Mouse (Mus musculus) monocyte, adult 5-6 weeks (primary cell): ENCODE measurements at regions not wholly inside any gene's neighbourhood (a gene's known extent, or its start where the extent isn't known, plus 50 kb on each side); places are given as distances from the start of the nearest gene placed in this dataset.

Experiments
- ATAC-seq: fragments of 153-309, 156-312 bp; replicated peaks from 2 replicates; pipeline ENCODE4 v1.8.0; 2017; ENCODE audit warnings: mild to moderate bottlenecking; ENCODE audit not compliant: low TSS enrichment, insufficient number of reproducible peaks, severe bottlenecking, poor library complexity, low FRiP score

DNA sequence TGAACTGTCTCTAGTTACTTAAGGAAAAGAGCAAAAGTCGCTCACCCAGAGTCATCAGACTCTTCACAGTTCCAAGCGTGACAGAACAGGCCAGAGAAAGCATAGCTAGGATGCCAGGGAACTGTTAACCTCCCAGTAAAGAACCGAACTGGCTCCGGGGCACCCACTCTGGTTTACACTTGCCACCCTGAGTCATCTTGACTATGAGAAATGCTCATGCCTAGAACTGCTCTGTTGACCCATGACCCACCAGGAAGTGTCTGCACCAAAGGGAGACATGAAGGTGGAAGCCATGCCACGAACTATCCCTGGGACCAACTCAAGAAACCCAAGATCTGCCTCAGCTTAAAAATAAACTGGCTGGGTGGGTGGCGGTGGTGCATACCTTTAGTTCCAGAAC, 51.3 kb upstream of the Slc2a1 start:
- ATAC-seq: no peak

DNA sequence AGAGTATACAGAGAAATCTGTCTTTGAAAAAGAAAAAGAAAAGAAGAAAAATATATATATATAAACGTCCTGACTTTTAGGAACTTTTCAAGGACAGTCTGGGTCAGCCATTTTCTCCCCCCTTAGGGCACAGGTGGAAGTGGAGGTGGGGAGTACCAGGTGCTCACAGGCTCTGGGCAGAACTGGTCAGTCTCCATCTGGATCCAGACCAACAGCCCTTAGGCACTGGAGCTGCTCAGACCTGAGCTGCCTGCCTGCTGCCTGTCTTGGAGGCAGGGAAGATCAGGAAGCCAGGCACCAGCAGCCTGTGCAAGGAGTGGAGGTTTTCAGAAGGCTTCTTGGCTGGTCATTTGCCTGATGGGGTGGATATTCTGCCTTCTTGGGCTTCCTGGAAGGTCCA, 50.7 kb upstream of the Slc2a1 start:
- no peak for ATAC-seq
